Mouse (Mus musculus) liver, postnatal 0 days (tissue): ENCODE data around the gene Foxk1. TPM values are rescaled to one million over a fixed set of nuclear protein-coding genes. Genes with fewer than 3 reads are reported as not detected.

ENCODE experiments used
- ATAC-seq: fragments of 200-750 bp; cut with Nextera tagmentation; 2 replicates; pipeline ENCODE4 v1.8.0; 2017; ENCODE audit warnings: mild to moderate bottlenecking, moderate library complexity
- DNase-seq: peaks from one replicate; pipeline ENCODE4 v3.0.0-alpha.2; 2016
- H3K27ac ChIP-seq: fragments of 300-500 bp; sonication (generic); 2 replicates; pipeline ENCODE4 v1.5.1; 2014; ENCODE audit warnings: antibody characterized with exemption, moderate library complexity, mild to moderate bottlenecking, low read depth
- H3K27me3 ChIP-seq: fragments of 300-500 bp; sonication (generic); 2 replicates; pipeline ENCODE4 v1.6.1; 2014; ENCODE audit warnings: low read length, control low read depth, mixed read lengths; ENCODE audit not compliant: insufficient read depth
- H3K36me3 ChIP-seq: fragments of 300-500 bp; sonication (generic); replicated peaks from 2 replicates; pipeline ENCODE4 v1.6.1; 2014; ENCODE audit warnings: mild to moderate bottlenecking, control low read depth, low read length, moderate library complexity, mixed read lengths; ENCODE audit not compliant: insufficient read depth
- H3K4me1 ChIP-seq: fragments of 300-500 bp; sonication (generic); 2 replicates; pipeline ENCODE4 v1.6.1; 2014; ENCODE audit warnings: antibody characterized with exemption, mild to moderate bottlenecking, control low read depth; ENCODE audit not compliant: insufficient read depth
- H3K4me2 ChIP-seq: fragments of 300-500 bp; sonication (generic); 2 replicates; pipeline ENCODE4 v1.6.1; 2014; ENCODE audit warnings: low read depth, mild to moderate bottlenecking, low read length, moderate library complexity, mixed read lengths
- H3K4me3 ChIP-seq: fragments of 300-500 bp; sonication (generic); 2 replicates; pipeline ENCODE4 v1.5.1; 2014; ENCODE audit warnings: low read depth, low read length
- H3K9ac ChIP-seq: fragments of 300-500 bp; sonication (generic); replicated peaks from 2 replicates; pipeline ENCODE4 v1.6.1; 2014; ENCODE audit warnings: mild to moderate bottlenecking, moderate library complexity
- H3K9me3 ChIP-seq: fragments of 300-500 bp; sonication (generic); 2 replicates; pipeline ENCODE4 v1.6.1; 2016; ENCODE audit warnings: mild to moderate bottlenecking, control low read depth, low read length, mixed read lengths
- CTCF ChIP-seq: sonication (generic); IDR thresholded peaks from 2 replicates; pipeline ENCODE4 v1.5.1; 2016; ENCODE audit warnings: antibody characterized with exemption, low read depth
- EP300 ChIP-seq: IDR thresholded peaks from 2 replicates; pipeline ENCODE4 v1.6.1; 2016; ENCODE audit warnings: antibody characterized with exemption, low read depth, mild to moderate bottlenecking
- WGBS: fragments of 180-500 bp; shearing (Covaris S2); extraction: QIAGEN DNeasy Blood & Tissue Kit; methylation state at CpG from one replicate; pipeline ENCODE4 v1.1.7; 2014; ENCODE audit not compliant: insufficient replicate concordance; 5-methylcytosine and 5-hydroxymethylcytosine counted together
- polyA plus RNA-seq: library from polyadenylated mRNA; unstranded; fragments of >200 nt; fragmentation: Nextera tagmentation; extraction: Ambion mirVana; gene quantifications from 2 replicates; pipeline ENCODE4 v1.2.1, GENCODE M21; 2015

Foxk1 gene
- polyA plus RNA-seq, 1 experiment from 2014 or later, result 1.7 TPM

GRCm38 (mm10) chr5:142498964-142499363, 97.7 kb downstream of the Foxk1 start:
- Histone ChIP-seq H3K4me1 (no peaks in the 10 kb centered on the region), H3K27me3 (no peaks in the 10 kb centered on the region), H3K36me3 (no peaks in the 10 kb centered on the region), H3K4me2 (no peak overlapping the region), H3K9me3 (no peaks in the 10 kb centered on the region), H3K27ac (no peak overlapping the region), H3K4me3 (no peak overlapping the region), H3K9ac (no peak overlapping the region)
- WGBS, result 34% methylated on average over 3 of the region's 3 CpGs
- ATAC-seq (no peak), DNase-seq (peak; percentile 34)
- TF ChIP-seq EP300 (no peak), CTCF (peak; percentile 60)

- ATAC-seq (no peak), DNase-seq (no peak)
- Histone ChIP-seq H3K9ac (no peak overlapping the region), H3K4me3 (no peak overlapping the region), H3K27ac (no peak overlapping the region), H3K4me2 (no peak overlapping the region), H3K4me1 (no peaks in the 10 kb centered on the region), H3K9me3 (no peaks in the 10 kb centered on the region), H3K27me3 (no peaks in the 10 kb centered on the region), H3K36me3 (no peaks in the 10 kb centered on the region)
- no peak for TF ChIP-seq EP300
- no peak for TF ChIP-seq CTCF
- 68% methylated on average over 10 of the region's 10 CpGs for WGBS
Measured at GRCm38 (mm10) chr5:142500918-142501317, 99.6 kb downstream of the Foxk1 start.

- H3K27me3 ChIP-seq, result no peaks in the 10 kb centered on the region
- H3K4me2 ChIP-seq, result no peak overlapping the region
- H3K4me1 ChIP-seq, result no peaks in the 10 kb centered on the region
- no peak overlapping the region for H3K4me3 ChIP-seq
- H3K27ac ChIP-seq, result no peak overlapping the region
- peak; percentile 77 for DNase-seq
- no peak overlapping the region for H3K9ac ChIP-seq
- ATAC-seq, result peak; percentile 90
- H3K36me3 ChIP-seq, result no peaks in the 10 kb centered on the region
- TF ChIP-seq CTCF (peak; percentile 81), EP300 (no peak)
- no peaks in the 10 kb centered on the region for H3K9me3 ChIP-seq
- WGBS, result 0% methylated on average over 3 of the region's 3 CpGs
Measured at GRCm38 (mm10) chr5:142502414-142502813, 101.1 kb downstream of the Foxk1 start.

- Histone ChIP-seq H3K27me3 (no peaks in the 10 kb centered on the region), H3K4me3 (no peak overlapping the region), H3K4me2 (no peak overlapping the region), H3K36me3 (no peaks in the 10 kb centered on the region), H3K9ac (no peak overlapping the region), H3K9me3 (no peaks in the 10 kb centered on the region), H3K27ac (no peak overlapping the region), H3K4me1 (no peaks in the 10 kb centered on the region)
- TF ChIP-seq EP300 (no peak), CTCF (no peak)
- DNase-seq (no peak), ATAC-seq (no peak)
- 47% methylated on average over 3 of the region's 3 CpGs for WGBS
Measured at GRCm38 (mm10) chr5:142504175-142504574, 102.9 kb downstream of the Foxk1 start.

- H3K27ac ChIP-seq, result no peak overlapping the region
- H3K27me3 ChIP-seq, result no peaks in the 10 kb centered on the region
- ATAC-seq (no peak), DNase-seq (no peak)
- no peak overlapping the region for H3K4me2 ChIP-seq
- 72% methylated on average over 3 of the region's 3 CpGs for WGBS
- H3K4me3 ChIP-seq, result no peak overlapping the region
- H3K9me3 ChIP-seq, result no peaks in the 10 kb centered on the region
- no peaks in the 10 kb centered on the region for H3K36me3 ChIP-seq
- TF ChIP-seq EP300 (no peak), CTCF (peak; percentile 56)
- H3K4me1 ChIP-seq, result no peaks in the 10 kb centered on the region
- H3K9ac ChIP-seq, result no peak overlapping the region
Measured at GRCm38 (mm10) chr5:142505695-142506423, 104.6 kb downstream of the Foxk1 start.

DNA sequence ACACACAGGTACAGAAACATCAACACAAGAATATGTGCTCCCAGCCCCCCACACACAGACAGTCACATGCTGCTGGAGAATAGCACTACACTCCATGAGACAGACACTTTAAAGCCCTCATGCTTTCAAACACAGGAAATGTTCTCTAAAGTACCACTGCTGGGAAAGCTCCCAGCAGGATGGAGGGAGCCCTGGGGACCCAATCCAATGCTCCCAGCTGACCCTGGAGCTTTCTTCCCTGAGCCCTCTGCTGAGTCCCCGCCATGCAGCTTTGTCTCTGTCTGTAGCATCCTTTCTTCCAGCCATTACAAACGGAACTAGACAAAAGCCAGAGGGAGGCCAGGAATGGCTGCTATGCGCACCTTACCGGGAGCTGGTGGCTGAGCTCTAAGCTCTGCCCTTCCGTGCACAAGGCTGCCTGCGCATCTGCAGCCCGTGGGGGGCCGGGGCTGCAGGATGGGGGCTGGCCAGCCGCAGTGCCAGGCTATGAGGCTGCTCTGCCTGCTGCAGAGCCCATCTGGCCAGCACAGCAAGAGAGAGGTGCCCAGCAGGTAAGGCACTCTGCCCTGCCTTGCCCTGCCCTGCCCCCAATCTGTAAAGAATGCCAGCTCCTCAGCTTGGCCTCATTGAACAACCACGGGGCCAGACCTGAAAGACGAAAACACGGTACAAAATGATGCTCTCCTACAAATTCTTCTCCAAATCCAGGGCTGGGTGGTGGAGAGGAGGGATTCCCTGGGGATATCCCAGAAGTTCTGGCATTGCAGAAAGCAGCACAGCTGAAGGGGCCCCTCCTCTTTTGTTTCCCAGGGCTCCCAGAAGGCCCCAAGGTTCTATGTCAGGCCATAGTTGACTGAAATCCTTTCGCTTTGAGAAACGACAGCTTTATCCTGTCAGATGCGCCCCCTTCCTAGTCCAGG, 108.1 kb downstream of the Foxk1 start:
- 45% methylated on average over 15 of the region's 15 CpGs for WGBS
- no peak for DNase-seq
- ATAC-seq, result no peak

More for the DNA sequence above, 108.1 kb downstream of the Foxk1 start:
- TF ChIP-seq EP300 (no peak), CTCF (no peak)
- Histone ChIP-seq H3K4me3 (no peak overlapping the region), H3K27me3 (no peaks in the 10 kb centered on the region), H3K4me2 (no peak overlapping the region), H3K36me3 (no peaks in the 10 kb centered on the region), H3K27ac (no peak overlapping the region), H3K4me1 (no peaks in the 10 kb centered on the region), H3K9ac (no peak overlapping the region), H3K9me3 (no peaks in the 10 kb centered on the region)
